Mouse (Mus musculus) embryonic facial prominence, embryonic 14.5 days (tissue): ENCODE data around the gene Atrip. TPM values are rescaled to one million over a fixed set of nuclear protein-coding genes. Genes with fewer than 3 reads are reported as not detected.

ENCODE experiments used
- ATAC-seq: fragments of 200-750 bp; cut with Nextera tagmentation; 2 replicates; pipeline ENCODE4 v1.8.0; 2017; ENCODE audit warnings: low read depth, moderate number of reproducible peaks, moderate TSS enrichment
- DNase-seq: peaks from one replicate; pipeline ENCODE4 v3.0.0-alpha.2; 2015; ENCODE audit warnings: low spot score
- H3K27ac ChIP-seq: fragments of 300-500 bp; sonication (generic); replicated peaks from 2 replicates; pipeline ENCODE4 v1.5.1; 2014; ENCODE audit warnings: low read depth, mild to moderate bottlenecking, low read length, moderate library complexity
- H3K27me3 ChIP-seq: fragments of 300-500 bp; sonication (generic); replicated peaks from 2 replicates; pipeline ENCODE4 v1.6.1; 2014; ENCODE audit warnings: low read length; ENCODE audit not compliant: control insufficient read depth, insufficient read depth
- H3K36me3 ChIP-seq: fragments of 300-500 bp; sonication (generic); 2 replicates; pipeline ENCODE4 v1.6.1; 2014; ENCODE audit warnings: low read length, mixed read lengths; ENCODE audit not compliant: control insufficient read depth, insufficient read depth
- H3K4me1 ChIP-seq: fragments of 300-500 bp; sonication (generic); 2 replicates; pipeline ENCODE4 v1.6.1; 2014; ENCODE audit warnings: antibody characterized with exemption, low read length; ENCODE audit not compliant: control insufficient read depth, insufficient read depth
- H3K4me2 ChIP-seq: fragments of 300-500 bp; sonication (generic); 2 replicates; pipeline ENCODE4 v1.6.1; 2014; ENCODE audit warnings: low read depth, mild to moderate bottlenecking, low read length, moderate library complexity, mixed read lengths
- H3K4me3 ChIP-seq: fragments of 300-500 bp; sonication (generic); 2 replicates; pipeline ENCODE4 v1.5.1; 2014; ENCODE audit warnings: low read depth, mild to moderate bottlenecking, low read length
- H3K9ac ChIP-seq: fragments of 300-500 bp; sonication (generic); 2 replicates; pipeline ENCODE4 v1.6.1; 2014; ENCODE audit warnings: low read depth, mild to moderate bottlenecking, low read length, moderate library complexity, mixed read lengths
- H3K9me3 ChIP-seq: fragments of 300-500 bp; sonication (generic); 2 replicates; pipeline ENCODE4 v1.6.1; 2016; ENCODE audit warnings: low read length; ENCODE audit not compliant: control insufficient read depth
- WGBS: fragments of 180-500 bp; shearing (Covaris S2); extraction: QIAGEN DNeasy Blood & Tissue Kit; methylation state at CpG from one replicate; pipeline ENCODE4 v1.1.7; 2014; 5-methylcytosine and 5-hydroxymethylcytosine counted together
- polyA plus RNA-seq: library from polyadenylated mRNA; unstranded; fragments of >200 nt; fragmentation: Nextera tagmentation; extraction: Ambion mirVana; gene quantifications from 2 replicates; pipeline ENCODE4 v1.2.1, GENCODE M21; 2014

The Atrip gene
- polyA plus RNA-seq, 1 experiment from 2014 or later = 19.5 TPM

- Histone ChIP-seq H3K36me3 (peaks cover 52% of the 10 kb centered on the region), H3K4me3 (peak overlapping the region; percentile 36; the same call in 1 of the 2 replicates)
Measured at GRCm38 (mm10) chr9:109058006-109058765, 15.7 kb downstream of the Atrip start.

DNA sequence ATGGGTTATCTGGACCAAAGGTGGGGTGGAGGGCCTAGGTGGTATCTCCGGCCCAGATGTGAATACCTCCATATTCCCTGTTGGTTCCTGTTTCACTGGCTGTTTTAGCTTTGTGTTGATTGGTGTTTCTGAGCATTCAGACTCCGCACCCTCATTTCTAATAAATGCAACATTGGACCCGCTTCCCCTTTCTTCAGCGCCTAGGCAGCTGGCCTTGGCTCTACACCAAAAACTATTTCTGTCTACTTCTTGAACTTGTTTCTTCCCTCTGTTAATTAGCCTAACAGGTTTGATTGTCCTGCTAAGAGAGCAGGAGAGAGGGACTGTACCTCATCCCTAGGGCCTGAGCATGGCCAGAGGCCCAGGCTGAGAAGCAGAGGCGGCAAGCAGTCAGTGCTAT lies 16.4 kb downstream of the Atrip start:
- H3K9me3 ChIP-seq = no peaks in the 10 kb centered on the region
- H3K27me3 ChIP-seq = no peaks in the 10 kb centered on the region
- WGBS = 95% methylated on average over 5 of the region's 5 CpGs
- ATAC-seq = no peak
- H3K36me3 ChIP-seq = peaks cover 49% of the 10 kb centered on the region
- H3K27ac ChIP-seq = no peak overlapping the region
- DNase-seq = no peak
- peaks cover 11% of the 10 kb centered on the region for H3K4me1 ChIP-seq
- H3K4me2 ChIP-seq = no peak overlapping the region
- H3K9ac ChIP-seq = no peak overlapping the region
- H3K4me3 ChIP-seq = no peak overlapping the region

More at GRCm38 (mm10) chr9:109058006-109058765, 15.7 kb downstream of the Atrip start:
- DNase-seq (no peak), ATAC-seq (no peak)
- Histone ChIP-seq H3K9ac (peak overlapping the region; percentile 61), H3K27me3 (no peaks in the 10 kb centered on the region), H3K27ac (peak overlapping the region; percentile 84), H3K4me1 (peaks cover 11% of the 10 kb centered on the region), H3K9me3 (no peaks in the 10 kb centered on the region), H3K4me2 (peak overlapping the region; percentile 62; the same call in 1 of the 2 replicates)
- WGBS = 90% methylated on average over 19 of the region's 19 CpGs

- DNase-seq (no peak), ATAC-seq (no peak)
- H3K4me2 ChIP-seq = no peak overlapping the region
- H3K36me3 ChIP-seq = peaks cover 49% of the 10 kb centered on the region
- no peaks in the 10 kb centered on the region for H3K27me3 ChIP-seq
- peaks cover 11% of the 10 kb centered on the region for H3K4me1 ChIP-seq
- no peak overlapping the region for H3K9ac ChIP-seq
- 93% methylated on average over 4 of the region's 4 CpGs for WGBS
- H3K27ac ChIP-seq = no peak overlapping the region
- no peaks in the 10 kb centered on the region for H3K9me3 ChIP-seq
- H3K4me3 ChIP-seq = no peak overlapping the region
Measured at GRCm38 (mm10) chr9:109056916-109057315, 17.0 kb downstream of the Atrip start.

GRCm38 (mm10) chr9:109056081-109056690 lies 17.7 kb downstream of the Atrip start:
- Histone ChIP-seq H3K4me2 (no peak overlapping the region), H3K27ac (no peak overlapping the region), H3K36me3 (peaks cover 46% of the 10 kb centered on the region), H3K4me1 (peaks cover 11% of the 10 kb centered on the region), H3K9ac (no peak overlapping the region), H3K4me3 (no peak overlapping the region), H3K27me3 (no peaks in the 10 kb centered on the region), H3K9me3 (no peaks in the 10 kb centered on the region)
- WGBS = 90% methylated on average over 17 of the region's 17 CpGs
- DNase-seq = no peak
- no peak for ATAC-seq

- peak overlapping the region; percentile 31 for H3K4me3 ChIP-seq
- peaks cover 11% of the 10 kb centered on the region for H3K4me1 ChIP-seq
- no peaks in the 10 kb centered on the region for H3K9me3 ChIP-seq
- peaks cover 45% of the 10 kb centered on the region for H3K36me3 ChIP-seq
- H3K4me2 ChIP-seq = peak overlapping the region; percentile 53
- WGBS = 84% methylated on average over 12 of the region's 12 CpGs
- peak overlapping the region; percentile 52 for H3K9ac ChIP-seq
- H3K27me3 ChIP-seq = no peaks in the 10 kb centered on the region
- ATAC-seq (no peak), DNase-seq (no peak)
- peak overlapping the region; percentile 81 for H3K27ac ChIP-seq
Measured at GRCm38 (mm10) chr9:109055271-109056030, 18.5 kb downstream of the Atrip start.

- H3K4me2 ChIP-seq = peak overlapping the region; percentile 53
- no peaks in the 10 kb centered on the region for H3K9me3 ChIP-seq
- peak; percentile 93 for DNase-seq
- H3K27ac ChIP-seq = peak overlapping the region; percentile 81
- WGBS = 6% methylated on average over 5 of the region's 7 CpGs
- peak overlapping the region; percentile 52 for H3K9ac ChIP-seq
- peaks cover 11% of the 10 kb centered on the region for H3K4me1 ChIP-seq
- no peaks in the 10 kb centered on the region for H3K27me3 ChIP-seq
- ATAC-seq = peak; percentile 80
- H3K36me3 ChIP-seq = peaks cover 50% of the 10 kb centered on the region
- H3K4me3 ChIP-seq = peak overlapping the region; percentile 31
Measured at GRCm38 (mm10) chr9:109054712-109055111, 19.2 kb downstream of the Atrip start.

DNA sequence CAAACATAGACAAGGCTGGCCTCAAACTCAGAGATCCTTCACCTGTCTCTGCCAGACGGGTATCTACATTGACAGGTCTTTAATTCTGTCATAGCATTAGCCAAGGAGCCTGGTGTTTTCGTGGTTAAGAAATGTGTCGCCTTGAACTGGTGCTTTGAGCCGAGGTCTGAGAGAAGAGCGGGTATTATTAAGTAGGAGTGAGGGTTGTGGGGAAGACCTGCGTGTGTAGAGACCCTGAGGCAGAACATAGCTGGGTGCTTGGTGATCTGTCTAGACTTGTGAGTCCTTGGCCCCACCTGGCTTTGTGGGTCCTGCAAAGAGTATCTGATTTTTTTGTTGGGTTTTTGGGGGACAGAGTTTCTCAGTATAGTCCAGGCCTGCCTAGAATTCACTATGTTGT lies 20.1 kb downstream of the Atrip start:
- H3K4me1 ChIP-seq = peaks cover 10% of the 10 kb centered on the region
- H3K9ac ChIP-seq = no peak overlapping the region
- peak overlapping the region; percentile 81 for H3K27ac ChIP-seq
- no peak overlapping the region for H3K4me2 ChIP-seq
- no peak overlapping the region for H3K4me3 ChIP-seq
- no peaks in the 10 kb centered on the region for H3K27me3 ChIP-seq
- H3K36me3 ChIP-seq = peaks cover 53% of the 10 kb centered on the region
- no peak for ATAC-seq
- WGBS = 58% methylated on average over 6 of the region's 6 CpGs
- no peak for DNase-seq
- no peaks in the 10 kb centered on the region for H3K9me3 ChIP-seq

- Histone ChIP-seq H3K4me1 (peaks cover 6% of the 10 kb centered on the region), H3K4me2 (no peak overlapping the region), H3K9ac (no peak overlapping the region), H3K27ac (0 out of 2 replicates have a peak overlapping the region, but pooled peaks have one; percentile 81), H3K27me3 (no peaks in the 10 kb centered on the region), H3K36me3 (peaks cover 53% of the 10 kb centered on the region), H3K9me3 (no peaks in the 10 kb centered on the region), H3K4me3 (no peak overlapping the region)
- WGBS = 78% methylated on average over 3 of the region's 3 CpGs
- ATAC-seq (no peak), DNase-seq (no peak)
Measured at GRCm38 (mm10) chr9:109053366-109053765, 20.6 kb downstream of the Atrip start.
